Mouse (Mus musculus): ENCODE data around the gene Cct7.

Cct7 gene

GRCm38 (mm10) chr6:85504908-85505307, 53.6 kb downstream of the Cct7 start:
- no peak for DNase-seq

GRCm38 (mm10) chr6:85508602-85509001, 57.3 kb downstream of the Cct7 start:
- no peak for DNase-seq

- peak; percentile 81 for DNase-seq
These were observed 59.2 kb downstream of the Cct7 start for GRCm38 (mm10) chr6:85510476-85510875.

- DNase-seq, result no peak
These were observed 60.2 kb downstream of the Cct7 start for GRCm38 (mm10) chr6:85511286-85512055.

GRCm38 (mm10) chr6:85512056-85512440, 60.7 kb downstream of the Cct7 start:
- DNase-seq, result peak; percentile 42

GRCm38 (mm10) chr6:85512577-85513530, 61.5 kb downstream of the Cct7 start:
- DNase-seq, result peak; percentile 52

DNA sequence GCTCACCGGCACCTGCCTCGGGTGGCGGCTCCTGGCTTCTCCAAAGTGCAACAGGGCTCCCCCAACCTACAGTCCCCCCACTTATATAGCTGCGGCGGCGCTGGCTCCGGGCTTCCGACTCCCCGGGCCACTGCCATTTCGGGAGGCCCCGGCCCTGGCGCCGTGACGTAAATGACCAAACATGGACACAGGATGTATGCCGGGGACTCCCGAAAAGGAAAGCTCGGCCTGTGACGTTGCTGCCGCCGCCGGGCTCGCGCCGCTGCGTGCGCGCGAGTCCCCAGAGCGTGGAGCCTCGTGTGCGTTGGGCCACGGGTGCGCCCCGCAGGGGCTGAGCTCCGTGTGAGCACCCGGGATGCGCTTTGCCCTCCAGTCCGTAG, 62.2 kb downstream of the Cct7 start, which contains the start of gene Egr4:
TSS of gene Egr4 (minus strand) at position 59 of the 380 bp plus-strand sequence.
- peak; percentile 87 for DNase-seq

DNA sequence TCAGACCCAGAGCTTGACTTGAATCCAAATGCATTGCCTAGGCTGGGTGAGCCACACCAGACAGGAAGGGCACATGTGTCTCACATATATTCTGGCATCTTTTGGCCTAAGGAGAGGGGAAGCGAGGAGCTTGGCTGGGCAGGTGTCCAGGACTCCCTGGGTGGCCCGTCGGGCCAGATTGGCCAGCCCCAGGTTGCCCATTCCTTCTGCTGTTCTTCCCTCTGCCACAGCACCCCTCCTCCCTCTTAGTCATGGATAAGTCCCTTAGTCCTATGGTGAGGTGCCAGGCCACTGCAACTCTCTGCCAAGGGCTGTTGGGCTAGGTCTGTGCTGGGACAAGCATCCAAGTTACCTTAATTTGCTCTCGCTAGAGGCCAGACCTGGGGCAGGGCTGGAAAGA, 64.6 kb downstream of the Cct7 start:
- peak; percentile 96 for DNase-seq

Data from cerebellum, adult 8-10 months (tissue).